Comparison of ENCODE assay signal across 12 mouse cellular contexts in the genomic region with DNA sequence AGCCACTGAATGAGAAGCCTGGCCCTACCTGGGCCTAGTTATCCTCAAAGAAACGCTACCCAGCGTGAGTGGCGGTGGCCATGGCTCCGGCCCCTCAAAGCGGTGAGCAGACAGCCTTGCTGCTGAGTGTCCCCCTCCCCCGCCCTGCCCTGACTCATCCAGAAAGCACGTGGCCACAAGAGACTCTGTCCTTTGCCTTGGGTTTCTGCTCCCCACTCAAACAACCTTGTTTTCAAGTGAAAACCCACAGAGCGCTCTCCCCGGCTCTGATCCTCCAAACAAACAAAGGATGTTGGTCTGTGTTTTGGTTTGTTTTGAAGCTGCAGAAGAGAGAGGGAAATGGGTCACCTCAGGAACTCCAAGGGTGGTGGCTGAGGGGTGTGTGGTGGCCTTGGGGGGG. TPM values are rescaled to one million over a fixed set of nuclear protein-coding genes. Genes with fewer than 3 reads are reported as not detected.
DNase-seq lines count a peak whose midpoint lies in the region; ATAC-seq and TF ChIP-seq lines count a peak whose summit lies in the region.
"Had no signal": no experiment of that assay in that cellular context is flagged by ENCODE, and none has a peak within 500 bp of the region (broad histone marks: within the 10 kb centered on the region; RNA-seq: fewer than 3 reads in every experiment).

No protein-coding gene starts in this region.

- DNase-seq in forebrain, embryonic 14.5 days (ENCODE audit: low spot score), result peak; percentile 13
- DNase-seq in forebrain, postnatal 0 days, result no peak
- DNase-seq in ovary, postnatal 36 days (ENCODE audit: low spot score), result peak; percentile 28
- DNase-seq in ovary, postnatal 10 days (ENCODE audit: low spot score), result no peak
- peak; percentile 76 for DNase-seq in thymus, postnatal 4 days
- no peak for DNase-seq in right cerebral cortex, postnatal 14 days
- DNase-seq in urinary bladder, postnatal 14 days (ENCODE audit: low spot score), result no peak
- DNase-seq: cerebellum, adult 8-10 months had no signal

- no peak overlapping the region for H3K9ac ChIP-seq in forebrain, embryonic 14.5 days (ENCODE audit: low read length)
- H3K9ac ChIP-seq in forebrain, postnatal 0 days, result no peak overlapping the region
- H3K9ac ChIP-seq in embryonic facial prominence, embryonic 13.5 days, result 0 out of 2 replicates have a peak overlapping the region, but pooled peaks have one; percentile 27
- H3K9ac ChIP-seq: liver, embryonic 15.5 days had no signal

- H3K36me3 ChIP-seq in forebrain, embryonic 14.5 days (ENCODE audit: control insufficient read depth, insufficient read depth, low read length), result no peaks in the 10 kb centered on the region
- no peaks in the 10 kb centered on the region for H3K36me3 ChIP-seq in forebrain, postnatal 0 days (ENCODE audit: insufficient read depth)
- no peaks in the 10 kb centered on the region for H3K36me3 ChIP-seq in embryonic facial prominence, embryonic 13.5 days
- H3K36me3 ChIP-seq: G1E; liver, embryonic 15.5 days had no signal

- no peaks in the 10 kb centered on the region for H3K27me3 ChIP-seq in forebrain, embryonic 14.5 days (replicated peaks; ENCODE audit: control insufficient read depth, insufficient read depth, low read length)
- H3K27me3 ChIP-seq in forebrain, postnatal 0 days (ENCODE audit: insufficient read depth, low read length), result no peaks in the 10 kb centered on the region
- H3K27me3 ChIP-seq in embryonic facial prominence, embryonic 13.5 days, result no peaks in the 10 kb centered on the region
- H3K27me3 ChIP-seq: liver, embryonic 15.5 days had no signal

- H3K9me3 ChIP-seq in forebrain, embryonic 14.5 days (replicated peaks; ENCODE audit: control insufficient read depth, low read length), result no peaks in the 10 kb centered on the region
- H3K9me3 ChIP-seq in forebrain, postnatal 0 days (ENCODE audit: low read length), result no peaks in the 10 kb centered on the region
- H3K9me3 ChIP-seq in embryonic facial prominence, embryonic 13.5 days, result no peaks in the 10 kb centered on the region
- H3K9me3 ChIP-seq: G1E; liver, embryonic 15.5 days had no signal

- no peak overlapping the region for H3K27ac ChIP-seq in forebrain, embryonic 14.5 days (ENCODE audit: low read depth, low read length)
- no peak overlapping the region for H3K27ac ChIP-seq in forebrain, postnatal 0 days (ENCODE audit: low read depth, low read length)
- no peak overlapping the region for H3K27ac ChIP-seq in embryonic facial prominence, embryonic 13.5 days
- H3K27ac ChIP-seq: liver, embryonic 15.5 days had no signal

- no peak for TF ChIP-seq CTCF in forebrain, postnatal 0 days (IDR thresholded peaks at IDR 0.05; ENCODE audit: low read depth)

- no peak for ATAC-seq in forebrain, embryonic 14.5 days
- no peak for ATAC-seq in forebrain, postnatal 0 days
- ATAC-seq in embryonic facial prominence, embryonic 13.5 days (ENCODE audit: insufficient number of reproducible peaks, insufficient read depth, low FRiP score, low TSS enrichment, low read depth), result no peak

- no peak overlapping the region for H3K4me3 ChIP-seq in forebrain, embryonic 14.5 days (ENCODE audit: low read depth, low read length)
- H3K4me3 ChIP-seq in forebrain, postnatal 0 days (ENCODE audit: low read depth, low read length), result no peak overlapping the region
- no peak overlapping the region for H3K4me3 ChIP-seq in embryonic facial prominence, embryonic 13.5 days
- H3K4me3 ChIP-seq: liver, embryonic 15.5 days had no signal

- no peak overlapping the region for H3K4me2 ChIP-seq in forebrain, embryonic 14.5 days (ENCODE audit: low read length)
- no peak overlapping the region for H3K4me2 ChIP-seq in forebrain, postnatal 0 days (ENCODE audit: low read depth)
- no peak overlapping the region for H3K4me2 ChIP-seq in embryonic facial prominence, embryonic 13.5 days
- H3K4me2 ChIP-seq: heart, embryonic 11.5 days; liver, embryonic 15.5 days had no signal

- WGBS in forebrain, embryonic 14.5 days, result 59% methylated on average over 9 of the region's 9 CpGs
- whole genome bisulfite sequencing in forebrain, postnatal 0 days, result 55% methylated on average over 9 of the region's 9 CpGs
- 47% methylated on average over 9 of the region's 9 CpGs for WGBS in embryonic facial prominence, embryonic 13.5 days

- H3K4me1 ChIP-seq in forebrain, embryonic 14.5 days (ENCODE audit: control insufficient read depth, insufficient read depth, low read length), result no peaks in the 10 kb centered on the region; the same call in 1 of the 2 replicates
- 0 out of 2 replicates have a peak, but pooled peaks cover 3% of the 10 kb centered on the region for H3K4me1 ChIP-seq in forebrain, postnatal 0 days (ENCODE audit: insufficient read depth)
- peaks cover 11% of the 10 kb centered on the region for H3K4me1 ChIP-seq in embryonic facial prominence, embryonic 13.5 days

RNA-seq across cellular contexts. Expression of gene Vdac1, which starts 19.7 kb away (rescaled TPM):
- 250 and 280 TPM in 2 replicates for polyA plus RNA-seq in forebrain, embryonic 14.5 days (2014; fragmentation: Nextera tagmentation; extraction: Ambion mirVana)
- 306 and 330 TPM in 2 replicates for total RNA-seq in forebrain, postnatal 0 days (2014; rRNA removed)
- 327 and 401 TPM in 2 replicates for polyA plus RNA-seq in forebrain, postnatal 0 days (2015; fragmentation: Nextera tagmentation; extraction: Ambion mirVana)
- 251 and 271 TPM in 2 replicates for polyA plus RNA-seq in embryonic facial prominence, embryonic 13.5 days (2015; fragmentation: Nextera tagmentation; extraction: Ambion mirVana)

RNA-seq across cellular contexts. Expression of gene 9530068E07Rik, which starts 55.2 kb away (rescaled TPM):
- polyA plus RNA-seq in forebrain, embryonic 14.5 days (2014; fragmentation: Nextera tagmentation; extraction: Ambion mirVana), result 124 and 125 TPM in 2 replicates
- 97.9 and 115 TPM in 2 replicates for total RNA-seq in forebrain, postnatal 0 days (2014; rRNA removed)
- 119 and 127 TPM in 2 replicates for polyA plus RNA-seq in forebrain, postnatal 0 days (2015; fragmentation: Nextera tagmentation; extraction: Ambion mirVana)
- 198 and 229 TPM in 2 replicates for polyA plus RNA-seq in embryonic facial prominence, embryonic 13.5 days (2015; fragmentation: Nextera tagmentation; extraction: Ambion mirVana)

RNA-seq across cellular contexts. Expression of gene Tcf7, which starts 58.2 kb away (rescaled TPM):
- 2.6 and 4.0 TPM in 2 replicates for polyA plus RNA-seq in forebrain, embryonic 14.5 days (2014; fragmentation: Nextera tagmentation; extraction: Ambion mirVana)
- total RNA-seq in forebrain, postnatal 0 days (2014; rRNA removed), result 1.6 and 2.3 TPM in 2 replicates
- polyA plus RNA-seq in forebrain, postnatal 0 days (2015; fragmentation: Nextera tagmentation; extraction: Ambion mirVana), result 4.4 and 4.6 TPM in 2 replicates
- 8.6 and 11.4 TPM in 2 replicates for polyA plus RNA-seq in embryonic facial prominence, embryonic 13.5 days (2015; fragmentation: Nextera tagmentation; extraction: Ambion mirVana)
- total RNA-seq: G1E had no signal
- polyA plus RNA-seq: G1E had no signal

Comparison
In these comparisons a context has a peak if more than half of its experiments do, and no peak if none do; other contexts are left out.
1. DNase-seq: peak in forebrain, embryonic 14.5 days (single experiment), ovary, postnatal 36 days (single experiment) and thymus, postnatal 4 days (single experiment); none in forebrain, postnatal 0 days (single experiment), ovary, postnatal 10 days (single experiment), right cerebral cortex, postnatal 14 days (single experiment) and urinary bladder, postnatal 14 days (single experiment).